Mouse (Mus musculus) cerebellum, adult 2 months (tissue): Measurements from ENCODE around the gene Fzd10. TPM values are rescaled to one million over a fixed set of nuclear protein-coding genes. Genes with fewer than 3 reads are reported as not detected.

ENCODE experiments used
- DNase-seq, 2 experiments: peaks; one replicate each; pipeline ENCODE4 v3.0.0; 2021
- H3K27ac ChIP-seq: fragments of 200-500 bp; 2 replicates; pipeline ENCODE4 v1.5.1; 2012; ENCODE audit warnings: low read length, control low read depth, inconsistent platforms; ENCODE audit not compliant: insufficient read depth
- H3K27me3 ChIP-seq: fragments of 200-500 bp; 2 replicates; pipeline ENCODE4 v1.6.1; 2012; ENCODE audit warnings: inconsistent platforms, mild to moderate bottlenecking, low read length, moderate library complexity; ENCODE audit not compliant: control insufficient read depth, insufficient read depth
- H3K4me1 ChIP-seq: fragments of 200-500 bp; 2 replicates; pipeline ENCODE4 v1.6.1; 2011; ENCODE audit warnings: low read length; ENCODE audit not compliant: control insufficient read depth, insufficient read depth
- H3K4me3 ChIP-seq: fragments of 200-500 bp; replicated peaks from 2 replicates; pipeline ENCODE3; 2011; ENCODE audit warnings: mild to moderate bottlenecking, low read depth, low read length, control low read depth; ENCODE audit not compliant: insufficient read depth
- CTCF ChIP-seq: fragments of 200-500 bp; IDR thresholded peaks from 2 replicates; pipeline ENCODE4 v1.5.1; 2011; ENCODE audit warnings: low read depth, mild to moderate bottlenecking, control low read depth, low read length, moderate library complexity, borderline replicate concordance; ENCODE audit not compliant: insufficient read depth
- POLR2A ChIP-seq: fragments of 200-500 bp; IDR thresholded peaks from 2 replicates; pipeline ENCODE4 v1.6.1; 2011; ENCODE audit warnings: low read length, control low read depth, borderline replicate concordance; ENCODE audit not compliant: insufficient read depth
- WGBS: fragments of 180-500 bp; shearing (Covaris S2); methylation state at CpG from one replicate; pipeline ENCODE4 v1.1.7; 2018; 5-methylcytosine and 5-hydroxymethylcytosine counted together
- polyA plus RNA-seq: library from polyadenylated mRNA; depleted of rRNA; stranded (reverse); fragments of >200 nt; gene quantifications from 2 replicates; pipeline ENCODE4 v1.2.3, GENCODE M21; 2012

The Fzd10 gene
- polyA plus RNA-seq, 1 experiment: 1.9 TPM

GRCm38 (mm10) chr5:128596813-128597212, 3.8 kb upstream of the Fzd10 start:
- WGBS: 9% methylated on average over 20 of the region's 20 CpGs
- DNase-seq: peak in 1 of 2 experiments; percentile 11
- TF ChIP-seq CTCF (no peak), POLR2A (no peak)
- peaks cover 7% of the 10 kb centered on the region; the same call in 1 of the 2 replicates for H3K4me1 ChIP-seq
- no peak overlapping the region for H3K27ac ChIP-seq
- peak overlapping the region; percentile 22 for H3K4me3 ChIP-seq
- peaks cover 3% of the 10 kb centered on the region; the same call in 1 of the 2 replicates for H3K27me3 ChIP-seq

DNA sequence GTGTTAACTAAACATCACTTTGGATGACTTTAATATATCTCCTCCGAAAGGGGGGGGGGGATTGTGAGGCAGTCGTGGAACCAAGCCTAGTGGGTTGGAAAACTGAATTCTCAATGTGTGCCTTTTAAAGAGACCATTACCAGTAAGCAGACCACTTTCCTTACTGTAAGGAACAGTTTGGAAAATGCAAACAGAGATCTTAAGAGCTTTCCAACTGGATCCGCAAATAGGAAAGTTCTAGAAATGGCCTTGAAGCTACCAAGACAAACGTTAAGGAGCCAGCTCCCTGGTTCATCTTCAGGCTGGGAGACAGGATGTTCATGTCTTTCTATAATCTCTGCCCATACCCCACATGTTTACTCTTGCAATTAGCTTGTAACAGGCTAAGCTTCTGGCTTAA, 3.3 kb upstream of the Fzd10 start:
- H3K27me3 ChIP-seq: peaks cover 4% of the 10 kb centered on the region; the same call in 1 of the 2 replicates
- no peak for DNase-seq
- no peak overlapping the region for H3K4me3 ChIP-seq
- peaks cover 7% of the 10 kb centered on the region; the same call in 1 of the 2 replicates for H3K4me1 ChIP-seq
- TF ChIP-seq POLR2A: no peak
- no peak for TF ChIP-seq CTCF
- 64% methylated on average over 4 of the region's 4 CpGs for WGBS
- no peak overlapping the region for H3K27ac ChIP-seq

DNA sequence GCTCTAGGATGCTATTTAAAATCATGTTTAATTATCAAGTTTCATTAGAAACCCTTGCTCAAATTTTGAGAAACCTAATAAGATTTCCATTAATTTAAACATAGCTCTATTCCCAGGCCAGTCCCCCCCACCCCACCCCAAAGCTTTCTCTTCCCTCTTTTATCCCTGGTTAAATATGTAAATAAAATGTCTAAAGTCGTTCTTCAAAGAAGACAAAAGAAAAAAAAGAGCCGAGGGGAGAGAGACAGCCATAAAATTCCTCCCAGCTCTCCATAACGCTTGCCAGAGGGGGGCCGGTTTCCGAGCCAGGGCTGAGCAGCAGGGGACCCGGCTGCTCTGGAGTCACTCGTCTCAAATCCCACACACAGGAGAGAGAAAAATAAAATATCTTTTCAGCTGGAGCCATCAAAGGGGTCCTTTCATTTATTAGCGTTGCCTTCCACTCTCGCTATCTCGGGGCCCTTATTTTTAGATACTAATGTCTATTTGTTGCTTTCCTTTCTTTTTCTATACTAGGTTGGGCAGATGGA, 2.4 kb upstream of the Fzd10 start:
- TF ChIP-seq CTCF: no peak
- TF ChIP-seq POLR2A: no peak
- H3K27ac ChIP-seq: no peak overlapping the region
- H3K4me1 ChIP-seq: peaks cover 7% of the 10 kb centered on the region
- no peak overlapping the region for H3K4me3 ChIP-seq
- 6% methylated on average over 10 of the region's 10 CpGs for WGBS
- no peak for DNase-seq
- H3K27me3 ChIP-seq: peaks cover 4% of the 10 kb centered on the region; the same call in 1 of the 2 replicates

GRCm38 (mm10) chr5:128598760-128599364, 1.8 kb upstream of the Fzd10 start:
- WGBS: 3% methylated on average over 20 of the region's 20 CpGs
- TF ChIP-seq POLR2A (no peak), CTCF (no peak)

DNA sequence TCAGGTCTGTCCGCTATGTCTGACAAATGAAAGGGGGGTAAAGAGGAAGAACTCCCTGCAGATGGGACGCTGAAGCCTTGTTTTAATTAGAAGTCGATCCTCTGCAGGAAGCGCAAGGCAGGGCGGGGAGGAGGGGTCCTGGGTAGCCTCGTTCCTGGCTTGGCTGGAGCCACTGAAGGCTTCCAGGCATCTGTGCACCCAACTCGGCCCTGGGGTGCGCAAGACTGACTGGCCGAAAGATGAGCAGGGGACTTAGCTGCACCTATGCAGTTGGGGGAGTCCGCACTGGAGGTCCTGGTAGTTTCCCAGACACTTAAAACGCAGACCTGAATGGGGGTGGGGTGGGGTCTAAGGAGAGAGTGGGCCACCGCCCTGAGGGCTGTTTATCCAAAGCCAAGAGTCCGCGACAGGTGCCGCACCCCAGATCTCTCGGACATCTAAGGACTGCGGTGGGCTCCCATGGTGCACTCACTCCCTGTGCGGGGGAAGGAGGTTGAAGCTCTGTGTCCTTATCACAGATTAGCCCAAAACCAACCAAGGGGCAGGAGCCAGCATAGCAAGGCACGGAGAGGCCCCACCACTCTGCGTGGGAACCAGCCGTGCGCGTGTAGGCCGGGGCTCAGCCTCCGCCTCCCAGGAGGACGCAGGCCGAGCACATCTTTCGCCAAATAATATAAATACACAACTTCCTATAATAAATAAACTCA, 1.1 kb upstream of the Fzd10 start:
- H3K4me3 ChIP-seq: peak overlapping the region; percentile 18
- DNase-seq: peak in 1 of 2 experiments; percentile 13
- no peak overlapping the region for H3K27ac ChIP-seq
- no peak for TF ChIP-seq POLR2A
- TF ChIP-seq CTCF: no peak
- peaks cover 7% of the 10 kb centered on the region for H3K4me1 ChIP-seq
- WGBS: 4% methylated on average over 28 of the region's 28 CpGs
- H3K27me3 ChIP-seq: peaks cover 4% of the 10 kb centered on the region; the same call in 1 of the 2 replicates

More at GRCm38 (mm10) chr5:128598760-128599364, 1.8 kb upstream of the Fzd10 start:
- DNase-seq: no peak
- no peak overlapping the region for H3K4me3 ChIP-seq
- peaks cover 7% of the 10 kb centered on the region for H3K4me1 ChIP-seq
- H3K27me3 ChIP-seq: peaks cover 4% of the 10 kb centered on the region; the same call in 1 of the 2 replicates
- H3K27ac ChIP-seq: no peak overlapping the region

DNA sequence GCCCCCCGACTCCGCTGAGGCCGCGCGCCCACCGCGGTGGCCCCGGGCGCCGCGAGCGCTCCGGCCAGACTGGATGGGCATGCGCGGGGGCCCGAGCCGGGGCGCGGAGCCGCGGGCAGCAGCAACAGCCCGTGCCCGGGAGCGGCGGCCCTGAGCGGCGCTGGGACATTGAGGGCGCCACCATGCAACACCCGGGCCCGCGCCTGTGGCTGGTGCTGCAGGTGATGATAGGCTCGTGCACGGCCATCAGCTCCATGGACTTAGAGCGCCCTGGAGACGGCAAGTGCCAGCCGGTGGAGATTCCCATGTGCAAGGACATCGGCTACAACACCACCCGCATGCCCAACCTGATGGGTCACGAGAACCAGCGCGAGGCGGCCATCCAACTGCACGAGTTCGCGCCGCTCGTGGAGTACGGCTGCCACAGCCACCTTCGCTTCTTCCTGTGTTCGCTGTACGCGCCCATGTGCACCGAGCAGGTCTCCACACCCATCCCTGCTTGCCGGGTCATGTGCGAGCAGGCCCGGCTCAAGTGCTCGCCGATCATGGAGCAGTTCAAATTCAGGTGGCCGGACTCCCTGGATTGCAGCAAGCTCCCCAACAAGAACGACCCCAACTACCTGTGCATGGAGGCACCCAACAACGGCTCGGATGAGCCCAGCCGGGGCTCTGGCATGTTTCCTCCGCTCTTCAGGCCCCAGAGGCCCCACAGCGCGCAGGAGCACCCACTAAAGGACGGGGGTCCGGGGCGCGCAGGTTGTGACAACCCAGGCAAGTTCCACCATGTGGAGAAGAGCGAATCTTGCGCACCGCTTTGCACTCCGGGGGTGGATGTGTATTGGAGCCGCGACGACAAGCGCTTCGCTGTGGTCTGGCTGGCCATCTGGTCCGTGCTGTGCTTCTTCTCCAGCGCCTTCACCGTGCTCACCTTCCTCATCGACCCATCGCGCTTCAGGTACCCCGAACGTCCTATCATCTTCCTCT, 684 bp downstream of the Fzd10 start:
- H3K4me1 ChIP-seq: peaks cover 7% of the 10 kb centered on the region
- under 1% methylated on average over 87 of the region's 87 CpGs for whole genome bisulfite sequencing
- TF ChIP-seq POLR2A (no peak), CTCF (no peak)
- no peak overlapping the region for H3K4me3 ChIP-seq
- H3K27me3 ChIP-seq: peaks cover 4% of the 10 kb centered on the region; the same call in 1 of the 2 replicates
- DNase-seq: peak in 1 of 2 experiments; percentile 9
- no peak overlapping the region for H3K27ac ChIP-seq

GRCm38 (mm10) chr5:128603693-128604092, 3.0 kb downstream of the Fzd10 start:
- Histone ChIP-seq H3K27ac (no peak overlapping the region), H3K4me1 (peaks cover 7% of the 10 kb centered on the region), H3K4me3 (no peak overlapping the region), H3K27me3 (peaks cover 4% of the 10 kb centered on the region; the same call in 1 of the 2 replicates)
- DNase-seq: no peak
- 91% methylated on average over 1 of the region's 1 CpGs for WGBS
- no peak for TF ChIP-seq POLR2A
- no peak for TF ChIP-seq CTCF
